Mouse (Mus musculus): Measurements from ENCODE around the gene E2f6. TPM values are rescaled to one million over a fixed set of nuclear protein-coding genes. Genes with fewer than 3 reads are reported as not detected.

Gene E2f6
- total and polyA plus RNA-seq, 3 experiments = 35.4 to 67.0 TPM; not detected in 1

- Histone ChIP-seq H3K9ac (ENCODE audit: control insufficient read depth, low read depth, low read length, poor library complexity, severe bottlenecking) (no peak overlapping the region), H3K27me3 (ENCODE audit: control insufficient read depth in 1 of 2, insufficient read depth in 2 of 2, low read length in 2 of 2) (peaks cover 1 to 4% of the 10 kb centered on the region in 2 experiments; a peak in 3 of 4 replicates), H3K27ac (ENCODE audit: control insufficient read depth, low read depth, low read length) (no peak overlapping the region), H3K4me3 (ENCODE audit: control insufficient read depth in 1 of 2, insufficient read depth in 1 of 2, low read depth in 2 of 2, low read length in 2 of 2) (no peak overlapping the region), H3K79me2 (ENCODE audit: control insufficient read depth, insufficient read depth, low read length, poor library complexity) (no peaks in the 10 kb centered on the region), H3K4me1 (ENCODE audit: control insufficient read depth in 1 of 2, insufficient read depth in 2 of 2, low read length in 2 of 2) (no peaks in the 10 kb centered on the region), H3K9me3 (replicated peaks; ENCODE audit: insufficient read depth, low read length) (no peaks in the 10 kb centered on the region), H3K36me3 (ENCODE audit: control insufficient read depth in 1 of 2, insufficient read depth in 2 of 2, low read length in 2 of 2) (no peaks in the 10 kb centered on the region)
- DNase-seq (ENCODE audit: low read depth, low spot score) = no peak
- TF ChIP-seq TCF12 (IDR thresholded peaks at IDR 0.05; ENCODE audit: low read depth, low read length) = no peak
- TF ChIP-seq POLR2A (IDR thresholded peaks at IDR 0.05; ENCODE audit: control insufficient read depth in 1 of 2, insufficient read depth in 1 of 2, low read depth in 1 of 2, low read length in 2 of 2, poor library complexity in 1 of 2) = no peak
- no peak for TF ChIP-seq UBTF (IDR thresholded peaks at IDR 0.05; ENCODE audit: borderline replicate concordance, insufficient read depth, low read depth, low read length)
- TF ChIP-seq ZC3H11A (IDR thresholded peaks at IDR 0.05; ENCODE audit: low read depth, low read length) = no peak
- no peak for TF ChIP-seq KAT2A (conservative IDR thresholded peaks at IDR 0.05; ENCODE audit: low read depth, low read length)
- no peak for TF ChIP-seq MEF2A (IDR thresholded peaks at IDR 0.05; ENCODE audit: extremely low read depth, insufficient replicate concordance, low read depth, low read length, poor library complexity, severe bottlenecking)
- TF ChIP-seq GATA1 (IDR thresholded peaks at IDR 0.05; ENCODE audit: low read depth, low read length) = no peak
- no peak for TF ChIP-seq MYB (IDR thresholded peaks at IDR 0.05; ENCODE audit: low read depth, low read length)
- no peak for TF ChIP-seq POLR2AphosphoS2 (IDR thresholded peaks at IDR 0.05; ENCODE audit: low read length)
- TF ChIP-seq TBP (IDR thresholded peaks at IDR 0.05; ENCODE audit: low read depth, low read length) = no peak
- TF ChIP-seq SMC3 (IDR thresholded peaks at IDR 0.05; ENCODE audit: low read depth, low read length) = no peak
These were observed 10.9 kb upstream of the E2f6 start for GRCm38 (mm10) chr12:16799928-16800258.

DNA sequence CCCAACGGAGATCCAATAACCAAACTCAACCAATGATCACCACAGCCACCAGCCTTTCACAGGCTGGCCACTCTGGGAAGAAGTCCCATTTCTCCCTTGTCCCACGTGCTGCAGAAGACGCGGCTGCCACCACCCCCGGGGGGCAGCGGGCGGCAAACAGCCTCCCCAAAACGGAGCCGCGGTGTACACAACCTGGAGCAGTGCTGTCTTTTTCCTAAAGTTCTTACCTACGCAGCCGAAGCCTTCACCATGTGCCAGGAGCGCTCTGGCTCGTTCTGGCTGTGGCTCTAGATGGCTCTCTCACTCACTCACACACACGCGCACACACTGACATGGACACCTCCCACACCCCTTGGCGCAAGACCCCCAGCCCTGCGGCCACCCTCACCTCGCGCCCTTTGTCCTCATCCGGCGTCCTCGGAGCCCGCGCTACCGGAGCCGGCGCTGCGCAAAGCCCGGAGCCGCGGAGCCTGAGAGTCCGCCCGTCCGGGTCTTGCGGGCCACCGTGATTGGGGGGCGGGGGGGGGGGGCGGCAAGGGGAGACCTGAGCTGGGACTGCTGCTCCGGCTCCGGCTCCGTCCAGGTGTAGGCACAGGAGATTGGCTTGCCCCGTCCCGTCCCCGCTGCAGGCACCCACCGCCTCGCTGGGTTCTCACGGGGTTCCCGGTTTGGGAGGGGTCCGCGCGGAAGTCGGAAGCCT lies 10.4 kb upstream of the E2f6 start, which contains the start of gene Greb1:
Greb1 (minus strand) TSS at position 628 of the 700 bp plus-strand sequence.
- H3K27me3 ChIP-seq (ENCODE audit: control insufficient read depth in 1 of 2, insufficient read depth in 2 of 2, low read length in 2 of 2) = peaks cover 1 to 4% of the 10 kb centered on the region in 2 experiments; a peak in 3 of 4 replicates
- no peak within 1 kb of the TSS for H3K4me3 ChIP-seq (ENCODE audit: control insufficient read depth in 1 of 2, insufficient read depth in 1 of 2, low read depth in 2 of 2, low read length in 2 of 2)
- H3K9ac ChIP-seq (ENCODE audit: control insufficient read depth, low read depth, low read length, poor library complexity, severe bottlenecking) = no peak within 1 kb of the TSS
- TF ChIP-seq MAFK (IDR thresholded peaks at IDR 0.05; ENCODE audit: borderline replicate concordance, low read depth, low read length) (no peak), POLR2AphosphoS5 (IDR thresholded peaks at IDR 0.05; ENCODE audit: borderline replicate concordance, low read depth, low read length) (no peak), TBP (IDR thresholded peaks at IDR 0.05; ENCODE audit: low read depth, low read length) (no peak), MXI1 (IDR thresholded peaks at IDR 0.05; ENCODE audit: low read depth, low read length) (no peak), NELFE (IDR thresholded peaks at IDR 0.05; ENCODE audit: low read depth, low read length) (no peak), CTCF (IDR thresholded peaks at IDR 0.05 in 2 of 3, conservative IDR thresholded peaks at IDR 0.05 in 1 of 3; ENCODE audit: control insufficient read depth in 1 of 3, insufficient read depth in 1 of 3, low read depth in 2 of 3, low read length in 3 of 3, poor library complexity in 1 of 3, severe bottlenecking in 1 of 3) (no peak), ZMIZ1 (IDR thresholded peaks at IDR 0.05; ENCODE audit: low read depth, low read length) (no peak), POLR2A (IDR thresholded peaks at IDR 0.05; ENCODE audit: control insufficient read depth in 1 of 2, insufficient read depth in 1 of 2, low read depth in 1 of 2, low read length in 2 of 2, poor library complexity in 1 of 2) (no peak), ETS1 (IDR thresholded peaks at IDR 0.05; ENCODE audit: low read depth, low read length) (no peak)
- H3K9me3 ChIP-seq (replicated peaks; ENCODE audit: insufficient read depth, low read length) = no peaks in the 10 kb centered on the region
- H3K79me2 ChIP-seq (ENCODE audit: control insufficient read depth, insufficient read depth, low read length, poor library complexity) = no peaks in the 10 kb centered on the region
- no peak within 1 kb of the TSS for H3K27ac ChIP-seq (ENCODE audit: control insufficient read depth, low read depth, low read length)
- no peaks in the 10 kb centered on the region for H3K36me3 ChIP-seq (ENCODE audit: control insufficient read depth in 1 of 2, insufficient read depth in 2 of 2, low read length in 2 of 2)
- no peak for DNase-seq (ENCODE audit: low read depth, low spot score)
- H3K4me1 ChIP-seq (ENCODE audit: control insufficient read depth in 1 of 2, insufficient read depth in 2 of 2, low read length in 2 of 2) = no peaks in the 10 kb centered on the region
